Mouse (Mus musculus) G1E (cell line): ENCODE measurements around the gene Apba1.

Source experiments
- CTCF ChIP-seq: IDR thresholded peaks from 2 replicates; pipeline ENCODE4 v1.5.1; 2012; ENCODE audit warnings: low read depth, low read length, inconsistent platforms, mixed read lengths
- TAL1 ChIP-seq: conservative IDR thresholded peaks from 2 replicates; pipeline ENCODE4 v1.6.1; 2012; ENCODE audit warnings: low read depth, low read length, inconsistent platforms, mixed read lengths

DNA sequence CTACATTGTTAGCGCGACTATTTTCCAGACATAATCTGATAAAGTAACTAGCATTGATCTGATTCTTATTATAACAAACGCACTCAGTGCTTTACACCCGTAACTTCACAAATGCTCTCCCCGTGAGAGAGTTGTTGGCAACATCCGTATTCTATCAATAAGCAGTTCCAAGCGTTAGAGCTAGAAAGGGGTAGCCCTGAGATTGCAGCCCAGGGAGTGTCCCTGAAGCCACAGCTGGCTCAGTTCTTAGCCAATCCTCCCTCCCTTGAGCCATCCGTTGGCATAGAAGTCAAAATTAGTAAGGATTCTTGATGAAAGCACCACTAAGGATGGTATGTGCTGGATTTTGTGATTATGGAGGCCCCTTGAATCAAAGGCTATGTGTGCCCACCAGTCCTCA, 48.7 kb downstream of the Apba1 start:
- TF ChIP-seq TAL1: no peak
- TF ChIP-seq CTCF: no peak
